Mouse (Mus musculus): ENCODE results near the gene Ift172.

Gene Ift172

GRCm38 (mm10) chr5:31290521-31291360, at the start of gene Ift172:
Gene Ift172, minus strand, starts transcription at chr5:31291116.
- peak; percentile 98 for DNase-seq

GRCm38 (mm10) chr5:31328255-31328654, 37.3 kb upstream of the Ift172 start:
- DNase-seq: peak; percentile 66 to 67

- DNase-seq: peak; percentile 45
These were observed 35.9 kb upstream of the Ift172 start for GRCm38 (mm10) chr5:31326850-31327249.

GRCm38 (mm10) chr5:31324085-31324484, 33.2 kb upstream of the Ift172 start:
- DNase-seq: peak; percentile 12 to 16

GRCm38 (mm10) chr5:31322776-31323175, 31.9 kb upstream of the Ift172 start:
- no peak for DNase-seq

- DNase-seq: no peak
These were observed 21.9 kb upstream of the Ift172 start for GRCm38 (mm10) chr5:31312806-31313205.

- DNase-seq: no peak
These were observed 12.2 kb upstream of the Ift172 start for GRCm38 (mm10) chr5:31303093-31303492.

GRCm38 (mm10) chr5:31301866-31302265, 10.9 kb upstream of the Ift172 start:
- no peak for DNase-seq

GRCm38 (mm10) chr5:31298486-31298885, 7.6 kb upstream of the Ift172 start:
- no peak for DNase-seq

- DNase-seq: no peak
These were observed 7.1 kb upstream of the Ift172 start for GRCm38 (mm10) chr5:31297981-31298380.

GRCm38 (mm10) chr5:31297047-31297757, 6.3 kb upstream of the Ift172 start, which contains the start of gene Gckr:
Gene Gckr, plus strand, starts transcription at chr5:31297443.
- DNase-seq: no peak

- DNase-seq: peak in 1 of 2 experiments; percentile 19
These were observed 4.8 kb upstream of the Ift172 start, which contains the start of gene Fndc4 for GRCm38 (mm10) chr5:31295606-31296141. Gene Fndc4, minus strand, starts transcription at chr5:31296080.

GRCm38 (mm10) chr5:31294964-31295605, 4.2 kb upstream of the Ift172 start:
- peak in 1 of 2 experiments; percentile 9 for DNase-seq

GRCm38 (mm10) chr5:31291361-31291688, 409 bp upstream of the Ift172 start:
- DNase-seq: no peak

- DNase-seq: peak in 1 of 2 experiments; percentile 11
These were observed 1.2 kb downstream of the Ift172 start for GRCm38 (mm10) chr5:31289626-31290230.

GRCm38 (mm10) chr5:31288655-31289054, 2.3 kb downstream of the Ift172 start:
- no peak for DNase-seq

GRCm38 (mm10) chr5:31288225-31288624, 2.7 kb downstream of the Ift172 start:
- DNase-seq: peak; percentile 39 to 46

GRCm38 (mm10) chr5:31279245-31279988, 11.5 kb downstream of the Ift172 start:
- DNase-seq: peak in 1 of 2 experiments; percentile 35

- no peak for DNase-seq
These were observed 17.9 kb downstream of the Ift172 start for GRCm38 (mm10) chr5:31273018-31273417.

- DNase-seq: no peak
These were observed 23.2 kb downstream of the Ift172 start for GRCm38 (mm10) chr5:31267686-31268085.

- no peak for DNase-seq
These were observed 24.8 kb downstream of the Ift172 start for GRCm38 (mm10) chr5:31266101-31266500.

GRCm38 (mm10) chr5:31257616-31258015, 33.3 kb downstream of the Ift172 start:
- no peak for DNase-seq

All from B cell, adult 2 months (primary cell).